Mouse (Mus musculus): ENCODE data around the gene Fcgr1. TPM values are rescaled to one million over a fixed set of nuclear protein-coding genes. Genes with fewer than 3 reads are reported as not detected.
"Not testable (repeated sequence)": the region's sequence is repeated elsewhere in the genome, so short reads cannot be mapped to it uniquely, and the experiment has no call there.

The Fcgr1 gene
- total and polyA plus RNA-seq, 2 experiments from 2014 or later = 1.5 to 5.7 TPM

DNA sequence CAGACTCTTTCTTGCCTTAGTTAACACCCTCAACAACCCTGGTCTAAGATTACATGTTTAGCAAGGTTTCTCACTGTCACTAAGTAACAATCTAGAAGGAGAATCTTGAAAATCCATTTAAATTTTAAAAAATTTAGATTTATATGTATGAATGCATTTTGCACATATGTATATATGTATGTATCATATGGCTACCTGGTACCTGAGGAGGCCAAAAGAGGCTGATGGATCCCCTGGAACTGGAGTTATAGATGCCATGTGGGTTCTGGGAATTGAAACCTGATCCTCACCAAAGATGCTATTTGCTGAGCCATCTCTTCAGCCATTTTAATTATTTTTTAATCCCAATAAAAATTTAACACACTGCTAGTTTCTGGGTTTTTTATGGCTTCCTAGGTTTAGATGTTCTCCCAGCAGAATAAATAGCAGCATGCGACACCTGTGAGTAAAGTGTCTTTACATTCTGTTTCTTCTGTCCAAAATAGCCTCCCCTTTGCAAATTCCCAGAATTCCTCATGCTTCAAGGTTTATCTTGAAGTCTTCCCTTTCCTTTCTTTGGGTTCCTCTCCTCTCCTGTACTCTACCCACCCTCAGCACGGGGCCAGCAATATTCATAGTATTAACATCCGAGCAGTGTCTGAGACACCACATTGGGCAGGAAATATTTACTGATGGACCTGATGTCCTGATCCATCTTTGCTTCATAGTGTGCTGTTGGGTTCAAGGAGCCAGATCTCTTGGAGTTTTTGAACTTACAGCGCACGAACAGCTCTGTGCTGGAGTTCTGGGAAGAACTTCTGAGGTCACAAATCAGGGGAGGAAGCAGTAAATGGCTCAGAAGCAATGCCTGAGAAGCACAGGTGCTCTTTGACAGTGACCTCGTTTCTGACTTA lies 45.4 kb downstream of the Fcgr1 start:
- WGBS = 49% methylated on average over 6 of the region's 6 CpGs
- Histone ChIP-seq H3K27ac (ENCODE audit: low read depth, low read length) (no peak overlapping the region), H3K4me1 (ENCODE audit: insufficient read depth) (0 out of 2 replicates have a peak, but pooled peaks cover 9% of the 10 kb centered on the region), H3K4me2 (ENCODE audit: low read depth) (peak overlapping the region; percentile 39), H3K9me3 (ENCODE audit: low read length) (no peaks in the 10 kb centered on the region), H3K36me3 (ENCODE audit: insufficient read depth) (no peaks in the 10 kb centered on the region), H3K27me3 (ENCODE audit: insufficient read depth, low read length) (no peaks in the 10 kb centered on the region), H3K9ac (no peak overlapping the region), H3K4me3 (ENCODE audit: low read depth, low read length) (no peak overlapping the region)
- DNase-seq = no peak
- no peak for TF ChIP-seq CTCF (IDR thresholded peaks at IDR 0.05; ENCODE audit: low read depth)
- no peak for ATAC-seq

DNA sequence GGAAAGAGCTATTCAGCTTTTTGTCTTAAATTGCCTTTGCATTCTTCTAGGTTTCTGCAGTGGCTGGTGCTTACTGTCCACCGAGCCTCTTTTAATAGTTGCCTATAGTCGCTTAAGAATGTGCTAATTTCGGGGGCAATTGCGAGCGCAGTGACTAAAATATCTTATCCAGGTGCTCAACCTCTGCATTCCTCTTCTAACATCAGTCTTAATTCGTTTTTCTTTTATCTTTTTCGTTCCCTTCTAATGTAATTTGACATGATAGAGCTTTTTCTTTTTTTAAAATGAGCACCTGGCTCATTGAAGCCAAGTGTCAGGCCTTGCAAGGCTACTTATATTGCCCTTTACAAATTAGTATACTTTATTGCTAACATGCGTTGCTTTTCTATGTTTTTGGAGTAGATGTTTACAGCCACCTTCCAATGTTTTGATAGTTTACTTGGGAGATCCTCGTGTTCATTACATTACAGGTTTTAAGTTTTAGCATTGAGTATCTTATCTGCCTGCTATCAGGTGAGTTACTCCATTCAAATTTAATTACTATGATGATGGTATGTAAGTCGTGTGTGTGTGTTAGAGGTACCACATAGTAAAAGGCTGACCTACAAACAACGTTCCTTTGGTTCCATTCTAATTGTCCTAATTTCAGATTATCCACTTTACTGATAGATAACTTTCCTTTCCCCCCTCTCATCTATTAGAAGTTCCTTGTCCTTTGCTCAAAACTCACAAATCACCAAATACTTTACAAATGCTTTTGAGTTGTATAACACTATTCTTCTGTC lies 46.2 kb downstream of the Fcgr1 start:
- ATAC-seq = no peak
- 0 out of 2 replicates have a peak, but pooled peaks cover 9% of the 10 kb centered on the region for H3K4me1 ChIP-seq (ENCODE audit: insufficient read depth)
- H3K4me3 ChIP-seq (ENCODE audit: low read depth, low read length) = peak overlapping the region; percentile 22
- H3K27ac ChIP-seq (ENCODE audit: low read depth, low read length) = no peak overlapping the region
- H3K9me3 ChIP-seq (ENCODE audit: low read length) = no peaks in the 10 kb centered on the region
- H3K9ac ChIP-seq = 0 out of 2 replicates have a peak overlapping the region, but pooled peaks have one; percentile 10
- no peaks in the 10 kb centered on the region for H3K36me3 ChIP-seq (ENCODE audit: insufficient read depth)
- TF ChIP-seq CTCF (IDR thresholded peaks at IDR 0.05; ENCODE audit: low read depth) = no peak
- H3K4me2 ChIP-seq (ENCODE audit: low read depth) = peak overlapping the region; percentile 39
- WGBS = 4% methylated on average over 11 of the region's 11 CpGs
- H3K27me3 ChIP-seq (ENCODE audit: insufficient read depth, low read length) = no peaks in the 10 kb centered on the region
- DNase-seq = no peak

DNA sequence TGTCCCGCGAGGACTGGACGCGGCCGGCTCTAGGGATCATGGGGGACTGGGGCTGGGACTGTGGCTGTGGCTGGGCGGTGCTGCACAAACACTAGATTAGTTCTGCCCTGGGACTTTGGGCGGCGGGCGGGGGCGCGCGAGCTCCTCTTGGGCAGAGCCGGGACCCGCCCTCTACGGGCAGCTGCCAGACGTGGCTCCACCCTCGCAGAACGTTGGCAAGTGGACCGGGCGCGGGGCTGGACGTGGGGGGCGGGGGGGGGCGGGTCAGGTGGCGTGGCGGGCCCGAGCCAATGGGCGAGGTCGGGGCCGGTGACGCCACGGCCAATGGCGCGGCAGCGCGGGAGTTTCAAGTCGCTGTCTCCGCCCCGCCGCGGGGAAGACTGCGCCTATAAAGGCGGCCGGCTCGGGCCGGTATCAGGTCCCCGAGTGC lies 47.3 kb downstream of the Fcgr1 start, which contains the start of gene Hist2h3c1:
Hist2h3c1 (plus strand) TSS at position 259 of the 430 bp plus-strand sequence.
- DNase-seq; H3K27ac ChIP-seq (ENCODE audit: low read depth, low read length): not testable (repeated sequence)
- 0 out of 2 replicates have a peak within 1 kb of the TSS, but pooled peaks have one; percentile 10 for H3K9ac ChIP-seq

DNA sequence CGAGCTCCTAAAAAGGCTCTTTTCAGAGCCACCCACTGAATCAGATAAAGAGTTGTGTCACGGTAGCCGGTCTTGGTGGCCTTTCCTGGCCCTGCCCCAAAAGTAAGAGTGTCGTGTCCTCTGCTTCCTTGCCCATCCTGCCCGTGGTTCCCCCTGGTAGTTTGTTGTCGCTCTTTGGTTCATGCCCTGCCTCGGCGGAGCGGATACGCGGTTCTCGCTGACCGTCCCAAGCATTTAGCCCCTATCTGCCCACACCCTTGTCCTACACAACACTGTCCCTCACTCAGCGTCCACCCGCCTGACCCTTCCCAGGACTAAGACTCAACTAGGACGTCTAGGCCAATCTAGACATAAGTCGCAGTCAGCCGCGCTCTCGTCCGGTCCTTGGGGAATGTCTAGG lies 47.8 kb downstream of the Fcgr1 start:
- not testable (repeated sequence) for H3K27me3 ChIP-seq (ENCODE audit: insufficient read depth, low read length); H3K9me3 ChIP-seq (ENCODE audit: low read length); H3K36me3 ChIP-seq (ENCODE audit: insufficient read depth); H3K9ac ChIP-seq; H3K27ac ChIP-seq (ENCODE audit: low read depth, low read length); H3K4me1 ChIP-seq (ENCODE audit: insufficient read depth); DNase-seq
- Histone ChIP-seq H3K4me2 (ENCODE audit: low read depth) (0 out of 2 replicates have a peak overlapping the region, but pooled peaks have one; percentile 29), H3K4me3 (ENCODE audit: low read depth, low read length) (peak overlapping the region; percentile 30)
- ATAC-seq = peak; percentile 5; the same call in 1 of the 2 replicates
- 2% methylated on average over 10 of the region's 21 CpGs for WGBS

More for the DNA sequence above, 47.3 kb downstream of the Fcgr1 start, which contains the start of gene Hist2h3c1:
- H3K4me1 ChIP-seq (ENCODE audit: insufficient read depth); H3K36me3 ChIP-seq (ENCODE audit: insufficient read depth); H3K9me3 ChIP-seq (ENCODE audit: low read length); H3K27me3 ChIP-seq (ENCODE audit: insufficient read depth, low read length): not testable (repeated sequence)
- H3K4me2 ChIP-seq (ENCODE audit: low read depth) = peak within 1 kb of the TSS; percentile 39
- no CpG with 5 or more reads among the region's 47 CpGs for WGBS
- H3K4me3 ChIP-seq (ENCODE audit: low read depth, low read length) = peak within 1 kb of the TSS; percentile 30
- ATAC-seq = peak; percentile 80

DNA sequence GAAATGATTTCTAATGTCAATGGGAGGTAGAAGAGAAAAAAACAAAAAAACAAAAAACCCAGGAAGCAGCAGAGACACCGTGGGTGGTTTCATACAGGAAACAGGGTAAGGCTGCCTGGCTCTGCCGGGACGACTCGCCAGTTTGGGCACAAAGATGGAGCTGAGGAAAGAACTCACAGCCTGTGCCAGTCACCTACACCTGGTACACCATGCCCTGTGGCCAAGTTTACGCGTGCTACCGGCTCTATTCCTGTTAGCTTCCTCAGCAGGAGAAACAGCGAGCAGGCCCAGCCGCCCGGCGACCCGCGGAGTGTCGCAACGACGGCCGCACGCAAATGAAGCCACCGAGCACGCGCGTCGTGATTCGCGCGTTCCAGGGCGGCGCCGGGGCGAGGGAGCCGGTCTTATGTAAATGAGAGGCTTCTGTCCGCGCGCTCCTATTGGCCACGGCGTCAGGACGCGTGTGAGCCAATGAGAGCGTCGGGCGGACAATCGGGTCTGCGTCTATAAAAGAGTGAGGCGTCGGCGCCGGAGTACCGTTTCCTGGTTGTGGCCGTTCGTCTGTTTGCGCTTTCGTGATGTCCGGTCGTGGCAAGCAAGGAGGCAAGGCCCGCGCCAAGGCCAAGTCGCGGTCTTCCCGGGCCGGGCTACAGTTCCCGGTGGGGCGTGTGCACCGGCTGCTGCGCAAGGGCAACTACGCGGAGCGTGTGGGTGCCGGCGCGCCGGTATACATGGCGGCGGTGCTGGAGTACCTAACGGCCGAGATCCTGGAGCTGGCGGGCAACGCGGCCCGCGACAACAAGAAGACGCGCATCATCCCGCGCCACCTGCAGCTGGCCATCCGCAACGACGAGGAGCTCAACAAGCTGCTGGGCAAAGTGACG lies 48.5 kb downstream of the Fcgr1 start, which contains the start of gene Hist2h2aa1:
Hist2h2aa1 (plus strand) TSS at position 495 of the 884 bp plus-strand sequence.
- not testable (repeated sequence) for H3K9me3 ChIP-seq (ENCODE audit: low read length); H3K4me1 ChIP-seq (ENCODE audit: insufficient read depth); H3K27me3 ChIP-seq (ENCODE audit: insufficient read depth, low read length); H3K36me3 ChIP-seq (ENCODE audit: insufficient read depth)
- ATAC-seq (peak; percentile 90), DNase-seq (peak; percentile 78)
- WGBS = 0% methylated on average over 29 of the region's 88 CpGs
- Histone ChIP-seq H3K9ac (peak within 1 kb of the TSS; percentile 61), H3K4me3 (ENCODE audit: low read depth, low read length) (peak within 1 kb of the TSS; percentile 45), H3K4me2 (ENCODE audit: low read depth) (peak within 1 kb of the TSS; percentile 53), H3K27ac (ENCODE audit: low read depth, low read length) (peak within 1 kb of the TSS; percentile 94)

DNA sequence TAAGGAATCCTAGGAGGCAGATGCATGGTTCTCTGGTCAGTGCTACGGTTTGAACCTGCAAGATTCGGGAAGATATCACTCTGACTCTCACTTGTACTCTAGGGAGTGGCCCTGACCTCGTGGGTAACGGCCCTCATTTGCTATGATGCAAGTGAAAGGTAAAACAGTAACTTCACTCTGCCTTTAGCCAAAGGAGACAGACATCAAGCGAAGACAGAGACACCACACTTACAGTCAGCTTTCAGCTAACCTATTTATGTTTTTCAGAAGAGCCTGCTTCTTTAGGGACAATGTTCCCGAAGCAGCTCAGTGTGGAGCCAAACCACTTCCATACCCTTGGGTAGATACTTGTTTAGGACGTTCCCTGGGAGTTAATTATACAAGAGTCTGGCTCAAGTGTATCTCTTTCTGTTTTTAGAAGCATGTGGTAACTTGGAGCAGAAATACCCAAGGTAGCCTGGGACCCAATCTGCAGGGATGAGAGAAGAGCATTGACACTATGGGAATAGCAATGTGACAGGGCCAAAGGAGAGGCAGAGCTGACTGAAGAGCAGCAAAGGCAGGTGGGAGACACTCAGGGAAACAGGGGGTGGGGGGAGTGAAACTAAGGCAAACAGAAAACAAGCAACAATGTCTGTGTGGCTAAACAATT lies 49.7 kb downstream of the Fcgr1 start:
- Histone ChIP-seq H3K4me2 (ENCODE audit: low read depth) (peak overlapping the region; percentile 53), H3K9ac (no peak overlapping the region), H3K4me3 (ENCODE audit: low read depth, low read length) (no peak overlapping the region), H3K27ac (ENCODE audit: low read depth, low read length) (peak overlapping the region; percentile 94; the same call in 1 of the 2 replicates), H3K9me3 (ENCODE audit: low read length) (no peaks in the 10 kb centered on the region), H3K36me3 (ENCODE audit: insufficient read depth) (no peaks in the 10 kb centered on the region), H3K27me3 (ENCODE audit: insufficient read depth, low read length) (no peaks in the 10 kb centered on the region), H3K4me1 (ENCODE audit: insufficient read depth) (0 out of 2 replicates have a peak, but pooled peaks cover 9% of the 10 kb centered on the region)
- WGBS = 83% methylated on average over 7 of the region's 7 CpGs
- TF ChIP-seq CTCF (IDR thresholded peaks at IDR 0.05; ENCODE audit: low read depth) = no peak
- DNase-seq = no peak
- ATAC-seq = no peak
